Mouse (Mus musculus) embryonic fibroblast, embryonic 13.5 days (primary cell): ENCODE measurements around the gene Tapbp. TPM values are rescaled to one million over a fixed set of nuclear protein-coding genes. Genes with fewer than 3 reads are reported as not detected.

Source experiments
- H3K27ac ChIP-seq: 2 replicates; pipeline ENCODE4 v1.5.1; 2012; ENCODE audit warnings: low read length, control low read depth, inconsistent platforms; ENCODE audit not compliant: insufficient read depth
- H3K4me1 ChIP-seq: 2 replicates; pipeline ENCODE4 v1.6.1; 2011; ENCODE audit warnings: low read length; ENCODE audit not compliant: control insufficient read depth, insufficient read depth
- H3K4me3 ChIP-seq: 2 replicates; pipeline ENCODE4 v1.5.1; 2011; ENCODE audit warnings: mild to moderate bottlenecking, control low read depth, low read length; ENCODE audit not compliant: insufficient read depth
- CTCF ChIP-seq: IDR thresholded peaks from 2 replicates; pipeline ENCODE4 v1.5.1; 2011; ENCODE audit warnings: mild to moderate bottlenecking, control low read depth, low read length, moderate library complexity, borderline replicate concordance; ENCODE audit not compliant: insufficient read depth
- POLR2A ChIP-seq: IDR thresholded peaks from 2 replicates; pipeline ENCODE4 v1.6.1; 2011; ENCODE audit warnings: low read depth, mild to moderate bottlenecking, control low read depth, low read length, moderate library complexity
- polyA plus RNA-seq: library from polyadenylated mRNA; stranded (reverse); fragments of >200 nt; gene quantifications from 2 replicates; pipeline ENCODE4 v1.2.4, GENCODE M21; 2011; ENCODE audit warnings: low read depth; ENCODE audit not compliant: missing spikeins, insufficient read length

Gene Tapbp
- polyA plus RNA-seq, 1 experiment, result 91.2 TPM

- TF ChIP-seq POLR2A, result no peak
- no peak for TF ChIP-seq CTCF
- H3K4me3 ChIP-seq, result no peak overlapping the region
Observed at GRCm38 (mm10) chr17:33965846-33966550, 50.3 kb downstream of the Tapbp start.

DNA sequence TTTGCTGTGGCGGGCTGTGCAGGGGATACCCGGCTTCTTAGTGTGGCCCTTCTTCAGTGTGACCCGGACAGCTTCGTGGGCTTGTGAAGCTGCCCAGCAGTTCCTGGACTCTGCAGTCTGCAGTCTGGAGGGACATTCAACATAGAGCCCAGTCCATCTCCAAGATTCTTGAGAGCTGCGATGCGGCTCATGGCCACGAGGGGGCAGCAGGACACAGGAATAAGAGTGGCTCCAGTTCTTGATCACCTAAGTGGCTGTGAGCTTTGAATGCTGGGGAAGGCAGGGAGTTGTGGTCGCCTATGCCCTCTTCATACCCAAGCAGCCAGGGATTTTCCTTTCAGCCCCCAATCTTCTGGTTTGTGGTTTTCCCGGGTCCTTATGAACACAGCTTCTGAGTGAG, 52.8 kb downstream of the Tapbp start:
- Histone ChIP-seq H3K4me3 (no peak overlapping the region), H3K4me1 (no peaks in the 10 kb centered on the region), H3K27ac (no peak overlapping the region)
- peak; percentile 85 for TF ChIP-seq CTCF
- no peak for TF ChIP-seq POLR2A

More at GRCm38 (mm10) chr17:33965846-33966550, 50.3 kb downstream of the Tapbp start:
- no peak overlapping the region for H3K27ac ChIP-seq
- H3K4me1 ChIP-seq, result no peaks in the 10 kb centered on the region

- Histone ChIP-seq H3K4me3 (no peak overlapping the region), H3K4me1 (no peaks in the 10 kb centered on the region), H3K27ac (no peak overlapping the region)
- TF ChIP-seq CTCF (no peak), POLR2A (no peak; the same call in 1 of the 2 replicates)
Observed at GRCm38 (mm10) chr17:33968927-33969326, 53.2 kb downstream of the Tapbp start.

DNA sequence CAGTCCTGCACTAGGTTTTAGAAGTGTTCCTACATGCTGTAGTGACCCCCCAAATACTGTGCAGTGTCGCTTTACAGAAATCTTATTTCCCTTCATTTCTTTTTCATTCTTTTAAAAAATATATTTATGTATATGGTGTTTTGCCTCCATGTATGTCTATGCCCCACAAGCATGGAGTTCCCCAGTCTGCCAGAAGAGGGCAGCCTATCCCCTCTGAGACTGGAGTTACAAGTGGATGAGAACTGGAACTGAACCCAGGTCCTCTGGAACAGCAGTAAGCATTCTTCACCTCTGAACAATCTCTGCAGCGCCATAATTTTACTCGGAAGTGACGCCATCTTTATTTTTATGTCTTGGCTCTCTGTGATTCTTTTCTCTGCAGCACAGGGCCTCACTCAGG, 53.7 kb downstream of the Tapbp start:
- Histone ChIP-seq H3K4me1 (no peaks in the 10 kb centered on the region), H3K4me3 (no peak overlapping the region), H3K27ac (no peak overlapping the region)
- TF ChIP-seq POLR2A, result no peak
- no peak for TF ChIP-seq CTCF

- TF ChIP-seq POLR2A (no peak), CTCF (no peak)
- H3K4me1 ChIP-seq, result no peaks in the 10 kb centered on the region
- H3K4me3 ChIP-seq, result no peak overlapping the region
Observed at GRCm38 (mm10) chr17:33972691-33973090, 57.0 kb downstream of the Tapbp start.

GRCm38 (mm10) chr17:33973572-33973971, 57.9 kb downstream of the Tapbp start:
- Histone ChIP-seq H3K27ac (no peak overlapping the region), H3K4me3 (no peak overlapping the region), H3K4me1 (no peaks in the 10 kb centered on the region)
- TF ChIP-seq CTCF (no peak), POLR2A (no peak)

More at GRCm38 (mm10) chr17:33972691-33973090, 57.0 kb downstream of the Tapbp start:
- H3K27ac ChIP-seq, result no peak overlapping the region

GRCm38 (mm10) chr17:33977861-33978557, 62.3 kb downstream of the Tapbp start:
- Histone ChIP-seq H3K4me3 (peak overlapping the region; percentile 16; the same call in 1 of the 2 replicates), H3K4me1 (peaks cover 2% of the 10 kb centered on the region; the same call in 1 of the 2 replicates), H3K27ac (no peak overlapping the region)
- no peak for TF ChIP-seq CTCF
- no peak for TF ChIP-seq POLR2A

DNA sequence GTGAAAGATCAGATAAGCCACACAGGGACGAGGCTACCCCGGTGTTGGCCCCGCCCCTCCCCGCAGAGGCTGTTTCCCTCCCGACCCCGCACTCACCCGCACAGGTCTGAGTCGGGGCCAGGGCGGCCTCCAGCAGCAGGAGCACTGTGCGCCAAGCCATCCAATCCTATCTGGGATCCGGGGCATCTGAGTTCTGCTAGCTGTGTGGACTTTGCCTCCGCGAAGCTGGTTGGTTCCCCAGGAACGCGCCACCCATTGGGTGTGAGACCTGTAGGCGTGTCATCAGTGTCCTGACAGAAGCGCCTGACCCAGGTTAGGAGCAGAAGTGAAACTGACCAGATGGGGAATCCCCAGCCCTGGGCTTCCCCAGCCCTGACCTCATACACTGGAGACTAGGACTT, 62.9 kb downstream of the Tapbp start:
- Histone ChIP-seq H3K4me1 (peaks cover 2% of the 10 kb centered on the region; the same call in 1 of the 2 replicates), H3K27ac (no peak overlapping the region), H3K4me3 (peak overlapping the region; percentile 16; the same call in 1 of the 2 replicates)
- TF ChIP-seq CTCF (no peak), POLR2A (no peak)

Other genes with a start within 250 kb of the Tapbp start
- gene Hnrnpm, start 229.0 kb upstream of the Tapbp start, polyA plus RNA-seq, result 367 and 434 TPM in 2 replicates
- gene March2, start 197.2 kb upstream of the Tapbp start, polyA plus RNA-seq, result 28.8 and 30.4 TPM in 2 replicates
- gene Rab11b, start 155.4 kb upstream of the Tapbp start, polyA plus RNA-seq, result 78.2 and 87.3 TPM in 2 replicates
- gene Angptl4, start 134.1 kb upstream of the Tapbp start, polyA plus RNA-seq, result 9.1 and 11.7 TPM in 2 replicates
- 5.6 and 6.1 TPM in 2 replicates for gene Kank3, start 105.4 kb upstream of the Tapbp start, polyA plus RNA-seq
- 2,068 and 2,223 TPM in 2 replicates for gene Rps28, start 91.3 kb upstream of the Tapbp start, polyA plus RNA-seq
- 212 and 232 TPM in 2 replicates for gene Ndufa7, start 91.3 kb upstream of the Tapbp start, polyA plus RNA-seq
- gene Cd320, start 72.8 kb upstream of the Tapbp start, polyA plus RNA-seq, result 15.8 and 20.3 TPM in 2 replicates
- not detected in 2 replicates for gene Gm7029, start 42.1 kb upstream of the Tapbp start, polyA plus RNA-seq
- gene Kifc1, start 25.2 kb upstream of the Tapbp start, polyA plus RNA-seq, result 41.9 and 63.1 TPM in 2 replicates
- not detected in 2 replicates for gene Platr17, start 10.8 kb upstream of the Tapbp start, polyA plus RNA-seq
- gene Daxx, start 6.5 kb upstream of the Tapbp start, polyA plus RNA-seq, result 23.3 and 26.6 TPM in 2 replicates
- gene Zbtb22, start within 50 bp of the Tapbp start, polyA plus RNA-seq, result 20.3 and 22.2 TPM in 2 replicates
- gene Rgl2, start 13.6 kb downstream of the Tapbp start, polyA plus RNA-seq, result 36.1 and 45.1 TPM in 2 replicates
- 80.7 and 87.8 TPM in 2 replicates for gene Pfdn6, start 24.4 kb downstream of the Tapbp start, polyA plus RNA-seq
- gene Wdr46, start 24.8 kb downstream of the Tapbp start, polyA plus RNA-seq, result 20.3 and 20.5 TPM in 2 replicates
- 2.3 and 3.6 TPM in 2 replicates for gene B3galt4, start 35.6 kb downstream of the Tapbp start, polyA plus RNA-seq
- 34.0 and 35.7 TPM in 2 replicates for gene Vps52, start 39.9 kb downstream of the Tapbp start, polyA plus RNA-seq
- 1,572 and 1,668 TPM in 2 replicates for gene Rps18, start 40.1 kb downstream of the Tapbp start, polyA plus RNA-seq
- gene H2-K1, start 84.4 kb downstream of the Tapbp start, polyA plus RNA-seq, result 131 and 166 TPM in 2 replicates
- 12.2 and 13.8 TPM in 2 replicates for gene Ring1, start 108.8 kb downstream of the Tapbp start, polyA plus RNA-seq
- 16.7 and 16.9 TPM in 2 replicates for gene H2-Ke6, start 112.2 kb downstream of the Tapbp start, polyA plus RNA-seq
- gene Slc39a7, start 115.8 kb downstream of the Tapbp start, polyA plus RNA-seq, result 181 and 191 TPM in 2 replicates
- gene Rxrb, start 115.9 kb downstream of the Tapbp start, polyA plus RNA-seq, result 24.8 and 26.1 TPM in 2 replicates
- 0.37 and 0.45 TPM in 2 replicates for gene Col11a2, start 123.5 kb downstream of the Tapbp start, polyA plus RNA-seq
- gene H2-Oa, start 176.4 kb downstream of the Tapbp start, polyA plus RNA-seq, result not detected in 2 replicates
- 8.2 and 10.0 TPM in 2 replicates for gene H2-DMa, start 203.6 kb downstream of the Tapbp start, polyA plus RNA-seq
- 205 and 233 TPM in 2 replicates for gene Brd2, start 206.7 kb downstream of the Tapbp start, polyA plus RNA-seq
- gene H2-DMb2, start 227.4 kb downstream of the Tapbp start, polyA plus RNA-seq, result not detected in 2 replicates
- gene H2-DMb1, start 237.2 kb downstream of the Tapbp start, polyA plus RNA-seq, result 2.2 and 2.4 TPM in 2 replicates